Mouse (Mus musculus): ENCODE results near the gene Gm3532. TPM values are rescaled to one million over a fixed set of nuclear protein-coding genes. Genes with fewer than 3 reads are reported as not detected.
"Not testable (repeated sequence)": the region's sequence is repeated elsewhere in the genome, so short reads cannot be mapped to it uniquely, and the experiment has no call there.

Gene Gm3532
- not detected in 2 replicates for polyA plus RNA-seq (2012; rRNA removed)

DNA sequence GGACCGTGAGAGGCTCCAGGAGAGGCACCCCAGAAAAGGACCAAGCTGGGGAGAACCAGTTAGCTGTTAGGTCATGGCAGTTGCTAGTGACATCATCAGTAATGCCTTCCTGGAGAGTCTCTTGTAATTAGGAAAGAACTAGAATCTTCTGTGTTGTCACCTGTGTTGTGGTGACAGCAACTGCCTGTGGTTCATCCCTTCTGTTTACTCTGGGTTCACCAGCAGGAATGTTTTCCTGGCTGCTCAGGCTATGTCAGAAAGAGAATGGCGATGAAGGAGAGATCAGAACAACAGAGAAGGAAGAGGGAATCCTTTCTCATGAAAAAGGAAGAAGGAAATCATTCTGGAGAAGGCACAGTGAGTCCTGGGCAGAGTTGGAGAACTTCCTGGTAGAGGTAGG, at the start of gene Gm3532:
Gene Gm3532, plus strand, starts transcription at position 301 of the 400 bp plus-strand sequence.
- H3K27ac ChIP-seq (ENCODE audit: insufficient read depth, low read length); H3K27me3 ChIP-seq (ENCODE audit: control insufficient read depth, insufficient read depth, low read length); DNase-seq; H3K4me1 ChIP-seq (ENCODE audit: control insufficient read depth, insufficient read depth, low read length); H3K4me3 ChIP-seq (replicated peaks; ENCODE audit: insufficient read depth, low read depth, low read length): not testable (repeated sequence)
- WGBS, result no CpG with 5 or more reads among the region's 2 CpGs

DNA sequence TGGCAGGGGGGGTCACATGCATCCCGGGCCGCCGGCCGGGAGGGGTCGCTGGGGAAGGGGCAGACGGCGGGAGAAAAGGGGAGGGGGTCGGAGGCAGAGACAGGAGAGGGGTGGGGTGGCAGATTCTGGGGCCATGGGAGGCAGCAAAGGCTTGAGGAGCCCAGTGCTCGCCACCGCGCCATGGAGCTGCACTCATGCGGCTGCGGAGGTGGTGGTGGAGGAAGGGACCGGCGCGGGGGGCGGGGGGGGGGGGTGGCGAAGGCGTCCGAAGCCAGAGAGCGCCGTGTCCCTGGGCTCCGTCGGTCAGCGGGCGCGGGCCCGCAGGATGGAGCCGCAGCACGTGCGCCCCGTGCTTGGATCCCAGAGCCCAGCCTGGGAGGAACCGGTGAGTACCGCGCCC, 36.9 kb upstream of the Gm3532 start, which contains the start of gene Gm3488:
Gene Gm3488, plus strand, starts transcription at position 301 of the 400 bp plus-strand sequence.
- not testable (repeated sequence) for H3K27ac ChIP-seq (ENCODE audit: insufficient read depth, low read length); H3K4me1 ChIP-seq (ENCODE audit: control insufficient read depth, insufficient read depth, low read length); H3K4me3 ChIP-seq (replicated peaks; ENCODE audit: insufficient read depth, low read depth, low read length); H3K27me3 ChIP-seq (ENCODE audit: control insufficient read depth, insufficient read depth, low read length); DNase-seq
- WGBS, result no CpG with 5 or more reads among the region's 35 CpGs

Other genes with a start within 250 kb of the Gm3532 start
- gene Gm3542, start 203.6 kb upstream of the Gm3532 start, polyA plus RNA-seq (2012; rRNA removed), result not detected in 2 replicates
- 0.62 and 1.2 TPM in 2 replicates for gene Gm3500, start 149.4 kb upstream of the Gm3532 start, polyA plus RNA-seq (2012; rRNA removed)
- gene Gm3194, start 83.0 kb upstream of the Gm3532 start, polyA plus RNA-seq (2012; rRNA removed), result 1.00 and 1.0 TPM in 2 replicates
- 0.06 TPM in 1 of 2 replicates, not detected in the other for gene Gm8246, start 60.7 kb upstream of the Gm3532 start, polyA plus RNA-seq (2012; rRNA removed)
- not detected in 2 replicates for gene Gm3187, start 54.3 kb upstream of the Gm3532 start, polyA plus RNA-seq (2012; rRNA removed)
- gene Gm3488, start 36.8 kb upstream of the Gm3532 start, polyA plus RNA-seq (2012; rRNA removed), result 2.6 and 3.3 TPM in 2 replicates
- not detected in 2 replicates for gene Gm8265, start 94.5 kb downstream of the Gm3532 start, polyA plus RNA-seq (2012; rRNA removed)
- not detected in 2 replicates for gene Gm9603, start 149.0 kb downstream of the Gm3532 start, polyA plus RNA-seq (2012; rRNA removed)
- 0.60 and 0.74 TPM in 2 replicates for gene Gm3373, start 203.1 kb downstream of the Gm3532 start, polyA plus RNA-seq (2012; rRNA removed)